Mouse (Mus musculus): Measurements from ENCODE around the gene Btrc.

DNA sequence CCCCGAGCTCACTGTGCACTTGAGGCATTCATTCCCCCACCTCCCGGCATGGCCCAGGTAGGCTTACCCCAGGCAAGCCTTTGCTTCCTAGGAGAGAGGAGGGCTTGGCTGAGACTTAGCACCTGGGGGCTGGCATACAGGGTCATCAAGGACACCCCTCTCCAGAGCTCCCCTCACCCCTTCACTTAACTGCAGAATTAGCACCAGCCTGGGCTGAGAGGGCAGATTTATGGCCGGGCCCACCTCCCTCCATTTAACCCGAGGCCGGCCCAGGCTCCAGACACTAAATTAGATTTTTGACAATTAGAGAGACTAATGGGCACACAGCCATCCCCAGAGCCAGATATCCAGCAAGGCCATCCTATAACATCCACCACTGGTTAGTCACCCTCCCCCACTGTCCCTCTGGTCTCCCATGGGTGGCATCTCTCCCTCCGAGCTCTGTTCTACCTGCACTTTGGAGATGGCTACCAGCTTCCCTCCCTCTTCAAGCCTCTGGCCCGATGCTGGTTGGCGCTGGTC is 171.7 kb downstream of the Btrc start:
- no peak for TF ChIP-seq FLI1 (IDR thresholded peaks at IDR 0.05; ENCODE audit: low read length)
- TF ChIP-seq GATA1 (IDR thresholded peaks at IDR 0.05; ENCODE audit: borderline replicate concordance, low read length) = no peak
